Mouse (Mus musculus): Measurements from ENCODE around the gene Pus7.

- TF ChIP-seq GATA1 (IDR thresholded peaks at IDR 0.05; ENCODE audit: low read length), result no peak
- no peak for TF ChIP-seq TAL1 (IDR thresholded peaks at IDR 0.05; ENCODE audit: low read length)
Measured at GRCm38 (mm10) chr5:23762531-23762930, 21.0 kb downstream of the Pus7 start.
